Mouse (Mus musculus): ENCODE measurements around the gene Cpne2. TPM values are rescaled to one million over a fixed set of nuclear protein-coding genes. Genes with fewer than 3 reads are reported as not detected.
A peak's percentile ranks its signal among the peaks of the same experiment; 100 is the strongest.

Cpne2 gene
- polyA plus RNA-seq, 1 experiment from 2014 or later, result 7.6 TPM

- ATAC-seq (replicated peaks; ENCODE audit: insufficient number of reproducible peaks, low FRiP score, low TSS enrichment), result no peak
- no peak overlapping the region for H3K4me2 ChIP-seq
- peaks cover 3% of the 10 kb centered on the region; the same call in 1 of the 2 replicates for H3K4me1 ChIP-seq (ENCODE audit: control insufficient read depth, insufficient read depth, low read length)
- H3K36me3 ChIP-seq (ENCODE audit: control insufficient read depth, insufficient read depth, low read length), result no peaks in the 10 kb centered on the region
- H3K4me3 ChIP-seq (ENCODE audit: low read depth, low read length), result no peak overlapping the region
- H3K9me3 ChIP-seq (replicated peaks; ENCODE audit: control insufficient read depth, low read length), result no peaks in the 10 kb centered on the region
- peaks cover 32% of the 10 kb centered on the region for H3K27me3 ChIP-seq (ENCODE audit: control insufficient read depth, insufficient read depth, low read length)
- H3K9ac ChIP-seq (ENCODE audit: low read depth, low read length), result no peak overlapping the region
- no peak overlapping the region for H3K27ac ChIP-seq (ENCODE audit: low read depth, low read length)
- 69% methylated on average over 4 of the region's 4 CpGs for WGBS (ENCODE audit: insufficient replicate concordance)
Measured at GRCm38 (mm10) chr8:94529875-94530274, 2.9 kb upstream of the Cpne2 start.

GRCm38 (mm10) chr8:94530643-94531042, 2.1 kb upstream of the Cpne2 start:
- no peak overlapping the region for H3K27ac ChIP-seq (ENCODE audit: low read depth, low read length)
- peaks cover 3% of the 10 kb centered on the region; the same call in 1 of the 2 replicates for H3K4me1 ChIP-seq (ENCODE audit: control insufficient read depth, insufficient read depth, low read length)
- no peaks in the 10 kb centered on the region for H3K9me3 ChIP-seq (replicated peaks; ENCODE audit: control insufficient read depth, low read length)
- ATAC-seq (replicated peaks; ENCODE audit: insufficient number of reproducible peaks, low FRiP score, low TSS enrichment), result no peak
- no peak overlapping the region for H3K4me3 ChIP-seq (ENCODE audit: low read depth, low read length)
- 86% methylated on average over 4 of the region's 4 CpGs for WGBS (ENCODE audit: insufficient replicate concordance)
- H3K9ac ChIP-seq (ENCODE audit: low read depth, low read length), result no peak overlapping the region
- H3K4me2 ChIP-seq, result no peak overlapping the region
- no peaks in the 10 kb centered on the region for H3K36me3 ChIP-seq (ENCODE audit: control insufficient read depth, insufficient read depth, low read length)
- peaks cover 31% of the 10 kb centered on the region for H3K27me3 ChIP-seq (ENCODE audit: control insufficient read depth, insufficient read depth, low read length)

GRCm38 (mm10) chr8:94532000-94532399, 790 bp upstream of the Cpne2 start:
- Histone ChIP-seq H3K27me3 (ENCODE audit: control insufficient read depth, insufficient read depth, low read length) (peaks cover 38% of the 10 kb centered on the region), H3K4me2 (peak overlapping the region; percentile 98)
- WGBS (ENCODE audit: insufficient replicate concordance), result 1% methylated on average over 8 of the region's 8 CpGs

GRCm38 (mm10) chr8:94532525-94532872, 291 bp upstream of the Cpne2 start:
- H3K4me1 ChIP-seq (ENCODE audit: control insufficient read depth, insufficient read depth, low read length), result peaks cover 3% of the 10 kb centered on the region; the same call in 1 of the 2 replicates
- no peaks in the 10 kb centered on the region for H3K36me3 ChIP-seq (ENCODE audit: control insufficient read depth, insufficient read depth, low read length)
- peak overlapping the region; percentile 65 for H3K4me3 ChIP-seq (ENCODE audit: low read depth, low read length)
- no peaks in the 10 kb centered on the region for H3K9me3 ChIP-seq (replicated peaks; ENCODE audit: control insufficient read depth, low read length)
- H3K9ac ChIP-seq (ENCODE audit: low read depth, low read length), result peak overlapping the region; percentile 72
- H3K4me2 ChIP-seq, result peak overlapping the region; percentile 98
- H3K27me3 ChIP-seq (ENCODE audit: control insufficient read depth, insufficient read depth, low read length), result peaks cover 39% of the 10 kb centered on the region
- ATAC-seq (replicated peaks; ENCODE audit: insufficient number of reproducible peaks, low FRiP score, low TSS enrichment), result peak; percentile 7; the same call in 1 of the 2 replicates
- under 1% methylated on average over 34 of the region's 34 CpGs for whole genome bisulfite sequencing (ENCODE audit: insufficient replicate concordance)
- no peak overlapping the region for H3K27ac ChIP-seq (ENCODE audit: low read depth, low read length)

More at GRCm38 (mm10) chr8:94532000-94532399, 790 bp upstream of the Cpne2 start:
- Histone ChIP-seq H3K4me1 (ENCODE audit: control insufficient read depth, insufficient read depth, low read length) (peaks cover 3% of the 10 kb centered on the region; the same call in 1 of the 2 replicates), H3K4me3 (ENCODE audit: low read depth, low read length) (peak overlapping the region; percentile 65), H3K36me3 (ENCODE audit: control insufficient read depth, insufficient read depth, low read length) (no peaks in the 10 kb centered on the region), H3K9ac (ENCODE audit: low read depth, low read length) (peak overlapping the region; percentile 72; the same call in 1 of the 2 replicates), H3K9me3 (replicated peaks; ENCODE audit: control insufficient read depth, low read length) (no peaks in the 10 kb centered on the region), H3K27ac (ENCODE audit: low read depth, low read length) (no peak overlapping the region)
- ATAC-seq (replicated peaks; ENCODE audit: insufficient number of reproducible peaks, low FRiP score, low TSS enrichment), result no peak

DNA sequence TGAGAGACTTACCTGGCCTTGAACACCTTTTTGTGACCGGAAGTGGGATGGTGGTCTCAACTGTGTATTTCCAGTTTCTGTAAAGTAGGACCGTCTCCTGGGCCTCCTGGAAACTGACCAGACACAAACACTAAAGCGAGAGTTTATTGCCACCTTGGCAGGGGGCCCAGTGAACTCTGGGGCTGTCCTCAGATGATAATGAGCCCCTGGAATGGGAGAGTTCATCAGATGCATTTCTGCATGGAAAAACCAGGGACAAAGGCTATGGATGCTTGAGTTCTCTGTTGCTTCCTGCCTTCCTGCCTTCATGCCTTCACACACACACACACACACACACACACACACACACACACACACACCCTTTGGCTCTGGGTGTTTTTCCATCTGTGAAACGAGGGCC, 1.8 kb downstream of the Cpne2 start:
- WGBS (ENCODE audit: insufficient replicate concordance), result 44% methylated on average over 4 of the region's 4 CpGs
- H3K9me3 ChIP-seq (replicated peaks; ENCODE audit: control insufficient read depth, low read length), result no peaks in the 10 kb centered on the region
- H3K27ac ChIP-seq (ENCODE audit: low read depth, low read length), result no peak overlapping the region
- H3K4me2 ChIP-seq, result no peak overlapping the region
- H3K4me3 ChIP-seq (ENCODE audit: low read depth, low read length), result no peak overlapping the region
- H3K9ac ChIP-seq (ENCODE audit: low read depth, low read length), result no peak overlapping the region
- H3K36me3 ChIP-seq (ENCODE audit: control insufficient read depth, insufficient read depth, low read length), result no peaks in the 10 kb centered on the region
- peaks cover 3% of the 10 kb centered on the region; the same call in 1 of the 2 replicates for H3K4me1 ChIP-seq (ENCODE audit: control insufficient read depth, insufficient read depth, low read length)
- peaks cover 42% of the 10 kb centered on the region for H3K27me3 ChIP-seq (ENCODE audit: control insufficient read depth, insufficient read depth, low read length)
- ATAC-seq (replicated peaks; ENCODE audit: insufficient number of reproducible peaks, low FRiP score, low TSS enrichment), result no peak

GRCm38 (mm10) chr8:94535631-94536030, 2.8 kb downstream of the Cpne2 start:
- Histone ChIP-seq H3K27me3 (ENCODE audit: control insufficient read depth, insufficient read depth, low read length) (peaks cover 36% of the 10 kb centered on the region), H3K9ac (ENCODE audit: low read depth, low read length) (no peak overlapping the region), H3K27ac (ENCODE audit: low read depth, low read length) (no peak overlapping the region), H3K4me1 (ENCODE audit: control insufficient read depth, insufficient read depth, low read length) (peaks cover 3% of the 10 kb centered on the region; the same call in 1 of the 2 replicates), H3K4me2 (no peak overlapping the region), H3K4me3 (ENCODE audit: low read depth, low read length) (no peak overlapping the region), H3K9me3 (replicated peaks; ENCODE audit: control insufficient read depth, low read length) (no peaks in the 10 kb centered on the region), H3K36me3 (ENCODE audit: control insufficient read depth, insufficient read depth, low read length) (no peaks in the 10 kb centered on the region)
- no peak for ATAC-seq (replicated peaks; ENCODE audit: insufficient number of reproducible peaks, low FRiP score, low TSS enrichment)
- WGBS (ENCODE audit: insufficient replicate concordance), result 77% methylated on average over 7 of the region's 7 CpGs

DNA sequence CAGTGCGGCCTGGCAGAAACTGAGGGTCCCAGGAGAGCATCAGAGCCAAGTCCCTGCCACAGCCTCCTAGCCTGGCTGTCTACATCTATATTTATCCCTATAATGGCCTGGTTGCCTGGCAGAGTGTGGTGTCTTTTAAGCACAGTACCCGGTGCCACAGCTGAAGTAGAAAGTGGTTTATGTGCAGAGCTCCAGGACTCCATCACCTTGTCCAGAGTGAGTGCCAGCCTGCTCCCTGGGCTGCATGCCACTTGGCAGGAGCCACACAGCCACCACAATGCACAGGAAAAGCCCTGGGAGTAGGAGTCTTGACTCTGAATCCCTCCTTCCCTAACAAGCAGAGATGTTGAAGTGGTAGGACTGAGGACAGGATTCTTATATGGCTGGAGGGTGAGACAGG, 4.7 kb downstream of the Cpne2 start:
- no peak overlapping the region for H3K27ac ChIP-seq (ENCODE audit: low read depth, low read length)
- no peak overlapping the region for H3K9ac ChIP-seq (ENCODE audit: low read depth, low read length)
- 70% methylated on average over 2 of the region's 2 CpGs for WGBS (ENCODE audit: insufficient replicate concordance)
- peaks cover 3% of the 10 kb centered on the region; the same call in 1 of the 2 replicates for H3K4me1 ChIP-seq (ENCODE audit: control insufficient read depth, insufficient read depth, low read length)
- no peaks in the 10 kb centered on the region for H3K36me3 ChIP-seq (ENCODE audit: control insufficient read depth, insufficient read depth, low read length)
- peaks cover 33% of the 10 kb centered on the region for H3K27me3 ChIP-seq (ENCODE audit: control insufficient read depth, insufficient read depth, low read length)
- H3K9me3 ChIP-seq (replicated peaks; ENCODE audit: control insufficient read depth, low read length), result no peaks in the 10 kb centered on the region
- H3K4me3 ChIP-seq (ENCODE audit: low read depth, low read length), result no peak overlapping the region
- no peak overlapping the region for H3K4me2 ChIP-seq
- ATAC-seq (replicated peaks; ENCODE audit: insufficient number of reproducible peaks, low FRiP score, low TSS enrichment), result no peak

DNA sequence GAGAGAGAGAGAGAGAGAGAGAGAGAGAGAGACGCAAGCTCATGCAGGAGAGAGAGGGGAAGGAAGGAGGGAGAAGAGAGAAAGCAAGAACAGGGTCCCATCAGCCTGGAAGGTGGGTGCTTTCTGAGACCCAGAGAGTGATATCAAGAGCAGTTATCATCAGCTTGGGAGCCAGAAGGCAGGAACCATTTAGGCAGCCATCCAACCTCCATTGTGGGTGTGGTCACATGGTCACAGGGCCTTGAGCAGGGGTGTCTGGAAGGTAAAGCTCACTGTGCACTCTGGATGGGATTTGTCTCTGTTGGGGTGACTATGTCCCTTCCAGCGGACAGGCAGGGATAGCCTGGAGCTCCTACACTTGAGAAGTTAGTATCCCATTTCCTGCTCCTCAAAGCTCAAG, 7.2 kb downstream of the Cpne2 start:
- H3K4me2 ChIP-seq, result no peak overlapping the region
- WGBS (ENCODE audit: insufficient replicate concordance), result 84% methylated on average over 2 of the region's 2 CpGs

More for the DNA sequence above, 7.2 kb downstream of the Cpne2 start:
- Histone ChIP-seq H3K9ac (ENCODE audit: low read depth, low read length) (no peak overlapping the region), H3K4me3 (ENCODE audit: low read depth, low read length) (no peak overlapping the region), H3K9me3 (replicated peaks; ENCODE audit: control insufficient read depth, low read length) (no peaks in the 10 kb centered on the region), H3K4me1 (ENCODE audit: control insufficient read depth, insufficient read depth, low read length) (peaks cover 4% of the 10 kb centered on the region; the same call in 1 of the 2 replicates), H3K36me3 (ENCODE audit: control insufficient read depth, insufficient read depth, low read length) (no peaks in the 10 kb centered on the region), H3K27me3 (ENCODE audit: control insufficient read depth, insufficient read depth, low read length) (peaks cover 12% of the 10 kb centered on the region), H3K27ac (ENCODE audit: low read depth, low read length) (no peak overlapping the region)
- no peak for ATAC-seq (replicated peaks; ENCODE audit: insufficient number of reproducible peaks, low FRiP score, low TSS enrichment)

Measured in heart, embryonic 11.5 days (tissue).